Mouse (Mus musculus) lung, embryonic 14.5 days (tissue): ENCODE measurements around the gene Retreg2. TPM values are rescaled to one million over a fixed set of nuclear protein-coding genes. Genes with fewer than 3 reads are reported as not detected.

Source experiments
- ATAC-seq: fragments of 200-750 bp; cut with Nextera tagmentation; 2 replicates; pipeline ENCODE4 v1.8.0; 2017; ENCODE audit warnings: mild to moderate bottlenecking, moderate TSS enrichment, moderate library complexity; ENCODE audit not compliant: insufficient read depth
- DNase-seq: peaks from one replicate; pipeline ENCODE4 v3.0.0-alpha.2; 2015
- H3K27ac ChIP-seq: fragments of 300-500 bp; sonication (generic); 2 replicates; pipeline ENCODE4 v1.5.1; 2014; ENCODE audit warnings: low read depth, mild to moderate bottlenecking, moderate library complexity
- H3K27me3 ChIP-seq: fragments of 300-500 bp; sonication (generic); 2 replicates; pipeline ENCODE4 v1.6.1; 2014; ENCODE audit warnings: low read length, control low read depth; ENCODE audit not compliant: insufficient read depth
- H3K36me3 ChIP-seq: fragments of 300-500 bp; sonication (generic); 2 replicates; pipeline ENCODE4 v1.6.1; 2014; ENCODE audit warnings: control low read depth; ENCODE audit not compliant: insufficient read depth
- H3K4me1 ChIP-seq: fragments of 300-500 bp; sonication (generic); 2 replicates; pipeline ENCODE4 v1.6.1; 2014; ENCODE audit warnings: antibody characterized with exemption, control low read depth; ENCODE audit not compliant: insufficient read depth
- H3K4me2 ChIP-seq: fragments of 300-500 bp; sonication (generic); 2 replicates; pipeline ENCODE4 v1.6.1; 2014; ENCODE audit warnings: mild to moderate bottlenecking
- H3K4me3 ChIP-seq: fragments of 300-500 bp; sonication (generic); 2 replicates; pipeline ENCODE4 v1.5.1; 2014; ENCODE audit warnings: low read depth, low read length
- H3K9ac ChIP-seq: fragments of 300-500 bp; sonication (generic); 2 replicates; pipeline ENCODE4 v1.6.1; 2014
- H3K9me3 ChIP-seq: fragments of 300-500 bp; sonication (generic); 2 replicates; pipeline ENCODE4 v1.6.1; 2016; ENCODE audit warnings: low read depth, low read length, control low read depth
- CTCF ChIP-seq: IDR thresholded peaks from 2 replicates; pipeline ENCODE4 v1.5.1; 2016; ENCODE audit warnings: antibody characterized with exemption, low read depth
- WGBS: fragments of 180-500 bp; shearing (Covaris S2); extraction: QIAGEN DNeasy Blood & Tissue Kit; methylation state at CpG from one replicate; pipeline ENCODE4 v1.1.7; 2014; 5-methylcytosine and 5-hydroxymethylcytosine counted together
- polyA plus RNA-seq: library from polyadenylated mRNA; unstranded; fragments of >200 nt; fragmentation: Nextera tagmentation; extraction: Ambion mirVana; gene quantifications from 2 replicates; pipeline ENCODE4 v1.2.1, GENCODE M21; 2014

Gene Retreg2
- polyA plus RNA-seq, 1 experiment from 2014 or later: 55.2 TPM

DNA sequence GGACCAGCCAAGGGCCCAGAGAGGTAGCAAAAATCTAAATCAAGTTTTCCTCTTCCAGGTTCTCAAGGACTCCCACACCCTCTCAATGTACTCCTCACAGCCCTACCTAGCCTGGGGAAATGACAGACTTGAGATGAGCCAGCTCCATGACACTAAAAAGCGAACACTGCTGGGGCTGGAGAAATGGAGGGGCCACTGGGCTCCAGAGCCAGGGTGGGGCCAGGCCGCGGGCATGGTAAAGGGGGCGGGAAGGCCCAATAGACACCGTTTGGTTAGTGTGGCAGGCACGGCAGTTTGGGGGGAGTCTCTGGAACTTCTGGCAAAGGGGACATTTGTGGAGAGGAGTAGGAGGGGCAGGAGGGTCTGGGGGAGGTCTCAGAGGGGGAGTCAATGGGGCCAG is 6.3 kb upstream of the Retreg2 start:
- Histone ChIP-seq H3K4me2 (no peak overlapping the region), H3K27me3 (no peaks in the 10 kb centered on the region), H3K27ac (0 out of 2 replicates have a peak overlapping the region, but pooled peaks have one; percentile 12), H3K4me1 (no peaks in the 10 kb centered on the region), H3K36me3 (peaks cover 51% of the 10 kb centered on the region), H3K9me3 (no peaks in the 10 kb centered on the region), H3K9ac (no peak overlapping the region), H3K4me3 (no peak overlapping the region)
- ATAC-seq: no peak
- no peak for TF ChIP-seq CTCF
- DNase-seq: no peak
- WGBS: 65% methylated on average over 6 of the region's 6 CpGs

DNA sequence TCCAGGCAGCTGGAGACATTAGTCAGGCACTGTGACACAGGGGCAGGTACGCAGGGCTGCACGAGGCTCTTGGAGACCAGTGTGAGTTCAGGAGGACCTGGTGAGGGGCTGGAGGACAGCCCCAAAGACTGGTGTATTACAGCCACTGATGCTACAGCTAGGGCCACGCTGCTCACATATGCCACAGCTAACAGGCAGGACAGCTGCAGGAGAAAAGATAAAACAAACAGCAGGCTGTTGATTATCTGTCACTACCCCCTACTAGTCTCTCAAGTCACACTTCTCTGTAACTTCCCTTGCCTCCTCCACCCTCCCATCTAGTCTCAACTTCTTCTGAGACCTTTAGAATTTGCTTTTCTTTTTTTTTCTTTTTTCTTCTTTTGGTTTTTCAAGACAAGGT is 5.8 kb upstream of the Retreg2 start:
- Histone ChIP-seq H3K4me2 (no peak overlapping the region), H3K9ac (no peak overlapping the region), H3K9me3 (no peaks in the 10 kb centered on the region), H3K4me3 (no peak overlapping the region), H3K27ac (0 out of 2 replicates have a peak overlapping the region, but pooled peaks have one; percentile 12), H3K27me3 (no peaks in the 10 kb centered on the region), H3K36me3 (peaks cover 51% of the 10 kb centered on the region), H3K4me1 (no peaks in the 10 kb centered on the region)
- no peak for TF ChIP-seq CTCF
- 42% methylated on average over 3 of the region's 3 CpGs for WGBS
- DNase-seq: no peak
- no peak for ATAC-seq

DNA sequence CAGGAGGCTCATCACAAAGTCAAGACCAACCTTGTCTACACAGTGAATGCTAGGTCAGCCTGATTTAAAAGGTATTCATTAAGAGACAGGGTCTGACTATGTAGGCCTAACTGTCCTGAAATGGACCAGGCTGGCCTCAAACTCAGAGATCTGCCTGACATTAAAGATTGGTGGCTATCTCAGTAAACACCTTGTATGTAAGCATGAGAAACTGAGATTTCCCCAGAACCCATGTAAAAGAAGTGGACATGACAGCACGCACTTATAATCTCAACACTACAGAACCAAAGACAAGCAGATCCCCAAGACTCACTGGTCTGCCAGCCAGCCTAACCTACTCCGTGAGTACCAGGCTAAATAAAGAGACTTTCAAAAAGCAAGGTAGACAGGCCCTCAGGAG is 4.1 kb upstream of the Retreg2 start:
- H3K27ac ChIP-seq: no peak overlapping the region
- H3K4me1 ChIP-seq: no peaks in the 10 kb centered on the region
- no peak overlapping the region for H3K9ac ChIP-seq
- no peak overlapping the region for H3K4me2 ChIP-seq
- H3K4me3 ChIP-seq: no peak overlapping the region
- peaks cover 51% of the 10 kb centered on the region for H3K36me3 ChIP-seq
- TF ChIP-seq CTCF: no peak
- H3K27me3 ChIP-seq: no peaks in the 10 kb centered on the region
- WGBS: 95% methylated on average over 2 of the region's 2 CpGs
- H3K9me3 ChIP-seq: no peaks in the 10 kb centered on the region
- DNase-seq (no peak), ATAC-seq (no peak)

DNA sequence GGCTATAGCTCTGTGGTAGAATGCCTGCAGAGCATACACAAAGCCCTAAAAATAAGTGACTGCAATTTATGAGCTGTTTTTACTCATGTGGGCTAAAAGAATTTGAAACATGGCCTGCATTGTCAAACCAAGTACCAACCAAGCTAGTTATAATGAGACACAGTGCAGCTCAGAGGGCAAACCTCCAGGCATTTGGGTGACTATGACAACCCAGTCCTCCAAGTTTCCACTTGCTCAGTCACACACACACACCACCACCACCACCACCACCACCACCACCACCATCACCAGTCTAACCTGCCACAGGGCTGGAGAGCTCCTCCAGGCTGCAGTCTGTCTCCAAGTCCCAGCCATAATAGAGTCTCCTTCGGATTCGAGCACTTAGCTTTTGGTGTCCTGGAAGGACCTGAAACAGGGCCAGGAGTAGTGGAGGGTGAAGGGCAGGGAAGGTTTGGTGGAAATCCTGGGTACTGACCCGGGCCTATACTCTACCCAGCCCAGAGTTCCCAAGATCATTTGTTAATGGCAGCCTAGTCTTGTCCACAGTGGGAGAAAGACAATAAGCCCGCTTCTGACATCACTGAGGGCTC is 1.9 kb upstream of the Retreg2 start:
- 54% methylated on average over 4 of the region's 4 CpGs for WGBS

DNA sequence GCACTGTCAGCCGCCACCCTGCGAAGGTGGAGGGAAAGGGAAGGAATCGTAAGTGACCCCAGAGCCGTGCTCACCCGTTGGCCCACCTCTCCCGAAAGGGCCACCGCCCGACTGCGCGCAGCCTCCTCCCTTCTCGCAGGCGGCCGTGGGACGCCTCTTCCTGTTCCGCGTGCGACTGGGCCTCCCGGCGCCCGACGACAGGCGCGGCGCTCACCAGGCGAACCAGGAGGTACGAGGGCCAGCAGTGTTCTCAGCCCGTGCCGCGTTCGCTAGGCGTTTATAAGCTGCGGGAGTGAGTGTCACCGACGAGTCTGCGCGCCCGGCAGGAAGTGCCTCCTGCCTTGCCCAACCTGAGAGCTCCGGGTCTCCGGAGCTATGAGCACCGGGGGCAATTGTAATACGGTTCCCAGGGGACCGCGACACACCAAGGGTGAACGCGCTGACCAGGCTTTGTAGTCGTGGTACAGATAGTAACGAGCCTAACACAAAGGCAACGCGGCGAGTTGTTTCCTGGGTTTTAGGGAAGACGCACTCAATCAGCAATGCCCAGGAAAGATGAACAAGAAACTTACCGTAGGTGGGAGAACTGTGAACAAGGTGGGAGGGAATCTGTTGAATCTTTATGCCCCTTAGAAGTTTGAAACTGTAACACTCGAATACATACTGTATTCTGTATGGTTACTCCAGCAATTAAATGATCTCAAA is 940 bp upstream of the Retreg2 start:
- H3K9ac ChIP-seq: peak overlapping the region; percentile 85
- ATAC-seq: peak; percentile 33
- H3K27me3 ChIP-seq: no peaks in the 10 kb centered on the region
- H3K4me2 ChIP-seq: peak overlapping the region; percentile 93
- WGBS: under 1% methylated on average over 51 of the region's 53 CpGs
- H3K4me1 ChIP-seq: no peaks in the 10 kb centered on the region
- no peaks in the 10 kb centered on the region for H3K9me3 ChIP-seq
- DNase-seq: peak; percentile 68
- no peak for TF ChIP-seq CTCF
- peak overlapping the region; percentile 83 for H3K4me3 ChIP-seq
- H3K36me3 ChIP-seq: peaks cover 63% of the 10 kb centered on the region
- H3K27ac ChIP-seq: peak overlapping the region; percentile 96

More for the DNA sequence above, 1.9 kb upstream of the Retreg2 start:
- Histone ChIP-seq H3K27ac (peak overlapping the region; percentile 96), H3K4me1 (no peaks in the 10 kb centered on the region), H3K9ac (peak overlapping the region; percentile 85), H3K27me3 (no peaks in the 10 kb centered on the region), H3K4me2 (peak overlapping the region; percentile 93), H3K36me3 (peaks cover 63% of the 10 kb centered on the region), H3K4me3 (peak overlapping the region; percentile 83), H3K9me3 (no peaks in the 10 kb centered on the region)
- no peak for TF ChIP-seq CTCF
- DNase-seq (no peak), ATAC-seq (no peak)

DNA sequence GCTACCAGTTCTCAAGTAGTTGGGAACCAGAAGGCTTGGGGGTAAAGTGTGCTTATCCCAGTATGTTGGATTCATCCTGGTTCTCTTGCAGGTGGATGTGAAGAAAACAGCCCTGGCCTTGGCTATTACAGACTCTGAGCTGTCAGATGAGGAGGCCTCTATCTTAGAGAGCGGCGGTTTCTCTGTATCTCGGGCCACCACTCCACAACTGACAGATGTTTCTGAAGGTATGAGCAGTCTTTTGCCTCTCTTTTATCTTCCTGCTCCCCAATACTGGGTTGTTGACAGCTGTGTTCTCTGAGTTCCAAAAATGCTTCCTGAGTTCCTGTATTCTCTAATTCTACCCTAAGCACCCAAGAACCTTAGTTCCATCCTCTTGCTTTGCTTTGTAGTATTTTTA is 3.0 kb downstream of the Retreg2 start:
- H3K9me3 ChIP-seq: no peaks in the 10 kb centered on the region
- H3K36me3 ChIP-seq: peaks cover 51% of the 10 kb centered on the region
- H3K4me2 ChIP-seq: no peak overlapping the region
- no peaks in the 10 kb centered on the region for H3K27me3 ChIP-seq
- ATAC-seq (no peak), DNase-seq (no peak)
- no peak overlapping the region for H3K4me3 ChIP-seq
- 81% methylated on average over 3 of the region's 3 CpGs for whole genome bisulfite sequencing
- H3K4me1 ChIP-seq: no peaks in the 10 kb centered on the region
- H3K27ac ChIP-seq: no peak overlapping the region
- H3K9ac ChIP-seq: no peak overlapping the region
- no peak for TF ChIP-seq CTCF

DNA sequence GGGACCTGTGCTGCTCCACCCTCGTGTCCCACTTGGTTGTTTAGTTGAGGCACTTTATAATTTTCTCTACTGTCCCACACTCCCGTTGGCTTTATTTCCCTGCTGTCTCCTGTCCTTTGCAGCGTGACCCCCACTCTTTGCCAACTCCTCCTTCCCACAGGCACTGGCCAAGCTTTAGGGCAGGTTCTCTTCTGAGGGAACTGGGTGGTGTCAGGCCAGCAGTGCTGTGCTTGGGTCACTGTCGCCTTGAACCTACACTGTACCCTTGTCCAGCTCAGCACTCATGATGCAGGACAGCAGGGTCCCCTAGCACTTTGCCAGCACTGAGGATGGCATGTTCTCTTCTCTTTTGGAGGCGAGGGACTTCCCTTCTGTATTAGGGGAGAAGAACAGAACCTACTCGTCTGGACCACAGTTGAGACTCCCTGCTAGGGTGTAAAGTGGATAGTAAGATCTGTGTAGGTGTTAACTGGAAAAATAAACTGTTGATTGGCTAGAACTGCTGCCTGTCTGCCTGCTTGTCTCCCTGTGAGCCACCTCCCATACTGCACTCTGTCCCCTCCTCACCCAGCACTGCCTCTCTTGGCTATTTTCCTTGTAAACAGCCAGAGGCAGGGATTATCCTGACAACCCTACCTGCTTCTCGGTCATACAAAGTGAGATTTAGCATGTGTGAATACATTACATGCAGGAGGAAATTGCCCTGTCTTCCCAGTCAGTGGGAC is 5.0 kb downstream of the Retreg2 start:
- WGBS: 70% methylated on average over 7 of the region's 7 CpGs
- H3K9ac ChIP-seq: no peak overlapping the region
- ATAC-seq (no peak), DNase-seq (no peak)
- no peak for TF ChIP-seq CTCF
- H3K27me3 ChIP-seq: no peaks in the 10 kb centered on the region
- H3K36me3 ChIP-seq: peaks cover 51% of the 10 kb centered on the region
- H3K4me3 ChIP-seq: no peak overlapping the region
- no peak overlapping the region for H3K4me2 ChIP-seq
- no peaks in the 10 kb centered on the region for H3K9me3 ChIP-seq
- H3K27ac ChIP-seq: no peak overlapping the region
- H3K4me1 ChIP-seq: no peaks in the 10 kb centered on the region
